Mouse (Mus musculus) CD4-positive helper T cell, adult 2 months (primary cell): ENCODE results near the gene Lsr.

ENCODE experiments used
- DNase-seq: peaks from one replicate; pipeline ENCODE4 v3.0.0-alpha.2; 2012; ENCODE audit warnings: low read depth, missing footprints, low spot score

Gene Lsr

DNA sequence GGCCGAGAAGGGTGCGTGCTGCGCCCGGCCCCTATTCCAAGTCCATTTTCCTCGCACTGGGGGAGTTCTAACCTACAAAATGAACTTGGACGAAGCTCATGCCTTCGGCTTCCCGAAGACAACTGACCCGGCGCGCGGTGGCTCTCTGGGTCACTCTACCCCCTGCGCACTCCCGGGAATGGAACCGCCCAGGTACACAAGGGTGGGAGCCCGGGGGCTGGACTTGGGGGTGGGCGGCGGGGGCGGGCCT lies at the start of gene Lsr:
Gene Lsr (minus strand): TSS at position 214 of the 250 bp plus-strand sequence.
- DNase-seq, result no peak

DNA sequence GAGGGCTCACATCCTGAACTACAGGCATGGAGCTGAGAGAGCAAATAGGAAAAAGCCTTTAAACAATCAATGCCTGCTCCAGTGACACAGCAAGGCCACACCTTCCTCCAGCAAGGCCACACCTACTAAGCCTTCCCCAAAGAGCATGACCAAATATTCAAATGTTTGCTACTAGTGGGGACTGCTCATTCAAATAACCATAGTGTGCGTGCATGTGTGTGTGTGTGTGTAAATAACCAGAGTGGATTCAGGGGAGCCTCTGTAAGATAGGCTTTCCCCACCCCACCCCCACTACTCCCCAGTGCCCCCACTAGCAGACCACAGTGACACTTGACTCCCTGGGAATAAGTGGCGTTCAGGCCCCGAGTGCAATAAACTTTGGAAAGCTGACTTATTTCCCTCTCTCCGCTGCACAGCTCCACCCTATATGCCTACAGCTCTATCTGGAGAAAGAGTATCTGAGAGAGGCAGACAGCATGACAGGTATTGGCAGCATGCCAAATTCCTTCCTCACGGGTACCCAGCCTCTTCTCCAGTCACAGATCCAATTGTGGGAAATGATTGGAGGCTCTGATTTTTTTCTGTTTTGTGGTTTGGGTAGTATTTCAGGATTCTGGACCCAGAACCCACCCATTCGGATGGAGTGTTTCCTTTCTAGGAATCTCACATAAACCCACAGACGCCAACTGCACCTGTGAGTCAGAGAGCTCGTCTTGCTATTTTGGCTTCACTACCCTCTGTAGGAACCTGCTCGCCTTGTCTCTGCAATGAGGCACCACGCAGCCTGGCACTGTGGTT lies 44.0 kb upstream of the Lsr start:
- no peak for DNase-seq

GRCm38 (mm10) chr7:31012971-31013370 lies 39.7 kb upstream of the Lsr start:
- DNase-seq, result no peak

DNA sequence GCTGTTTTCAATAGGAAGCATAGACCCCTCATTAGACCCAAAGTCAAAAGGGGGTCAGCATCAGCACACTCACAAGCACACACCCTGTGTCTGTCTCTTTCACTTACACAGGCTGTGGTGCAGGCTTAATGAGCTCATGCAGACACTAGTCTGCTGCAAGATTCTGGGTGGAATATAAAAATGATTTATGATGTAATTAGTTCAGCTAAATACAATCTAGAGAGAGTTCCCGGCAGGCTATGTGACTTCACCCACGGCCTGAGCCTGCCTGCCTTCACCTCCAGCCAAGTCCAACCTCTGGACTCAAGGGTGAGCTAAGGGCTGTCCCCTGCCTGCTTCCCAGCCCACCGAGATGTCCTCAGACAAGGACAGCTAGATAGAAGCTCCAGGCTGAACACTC lies 35.6 kb upstream of the Lsr start:
- DNase-seq, result no peak

DNA sequence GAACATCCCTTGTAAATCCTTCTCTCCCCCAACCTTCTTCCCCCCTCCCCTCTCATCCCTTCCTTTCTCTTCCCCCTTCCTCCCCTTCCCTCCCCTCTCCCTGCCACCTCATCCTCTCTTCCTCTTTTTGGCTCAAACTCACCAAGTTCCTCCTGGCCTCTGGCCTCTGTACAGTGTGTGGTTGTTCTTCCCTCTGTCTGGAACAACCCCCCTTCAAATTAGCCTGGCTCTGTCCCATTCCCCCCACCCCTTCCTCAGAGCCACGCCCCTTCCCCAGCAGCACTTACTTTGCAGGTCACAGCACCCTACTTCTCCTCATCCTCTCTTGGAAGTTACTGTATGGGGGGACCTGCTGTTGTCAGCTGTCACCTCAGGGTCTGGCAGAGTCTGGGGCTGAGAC lies 34.9 kb upstream of the Lsr start:
- DNase-seq, result no peak

GRCm38 (mm10) chr7:31007775-31008174 lies 34.5 kb upstream of the Lsr start:
- no peak for DNase-seq

- peak; percentile 88 for DNase-seq
Observed at GRCm38 (mm10) chr7:31002650-31003049, 29.4 kb upstream of the Lsr start.

- DNase-seq, result peak; percentile 74
Observed at GRCm38 (mm10) chr7:31000505-31001020, 27.3 kb upstream of the Lsr start.

GRCm38 (mm10) chr7:30996491-30996890 lies 23.2 kb upstream of the Lsr start:
- DNase-seq, result no peak

DNA sequence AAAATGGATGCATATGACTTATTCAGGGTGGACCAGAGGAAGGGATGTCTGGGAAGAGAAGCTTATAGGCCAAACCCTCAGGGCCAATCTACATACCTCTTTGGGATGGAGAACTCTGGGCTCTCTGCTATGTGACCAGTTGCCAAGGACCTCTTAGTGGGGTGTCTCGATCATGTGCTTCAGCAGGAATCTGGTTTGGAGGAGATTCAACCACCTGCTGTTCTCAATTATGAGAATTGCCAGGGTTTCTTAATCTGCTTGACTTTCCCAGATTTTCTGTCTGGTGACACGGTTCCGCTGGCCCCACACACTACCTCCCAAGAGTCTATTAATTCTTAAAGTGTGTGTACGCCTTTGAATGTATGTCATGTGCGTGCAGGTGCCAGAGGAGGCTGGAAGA lies 20.7 kb upstream of the Lsr start:
- no peak for DNase-seq

- no peak for DNase-seq
Observed at GRCm38 (mm10) chr7:30992148-30992547, 18.9 kb upstream of the Lsr start.

DNA sequence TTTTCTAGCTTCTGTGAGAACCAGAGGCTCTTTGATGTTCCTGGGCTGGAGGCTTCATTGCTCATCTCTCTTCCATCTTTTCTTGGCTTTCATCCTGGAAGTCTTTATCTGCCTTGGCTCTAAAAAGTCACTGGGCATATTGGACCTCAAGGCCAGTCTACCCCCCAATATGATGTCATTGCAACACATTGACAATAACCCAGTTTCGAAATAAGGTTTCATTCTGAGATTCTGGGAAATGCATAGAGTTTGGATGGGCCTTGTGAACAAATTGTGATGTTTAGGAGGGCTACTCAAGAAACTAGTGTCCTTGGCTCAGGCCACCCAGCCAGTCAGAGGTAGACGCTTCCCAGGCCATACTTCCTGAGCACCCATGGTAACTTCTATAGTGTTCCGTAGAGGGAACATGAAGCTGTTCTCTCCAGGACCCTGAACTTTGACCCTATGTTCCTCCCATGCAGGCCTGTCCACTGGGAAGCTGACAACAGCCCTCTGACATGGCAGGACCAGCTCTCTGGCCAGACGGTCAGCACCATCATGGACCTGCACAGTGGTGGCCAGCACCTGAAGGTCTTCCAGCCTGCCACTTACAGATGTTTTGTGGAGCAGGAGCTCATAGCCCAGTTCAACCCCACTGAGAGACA lies 15.4 kb upstream of the Lsr start:
- DNase-seq, result no peak

DNA sequence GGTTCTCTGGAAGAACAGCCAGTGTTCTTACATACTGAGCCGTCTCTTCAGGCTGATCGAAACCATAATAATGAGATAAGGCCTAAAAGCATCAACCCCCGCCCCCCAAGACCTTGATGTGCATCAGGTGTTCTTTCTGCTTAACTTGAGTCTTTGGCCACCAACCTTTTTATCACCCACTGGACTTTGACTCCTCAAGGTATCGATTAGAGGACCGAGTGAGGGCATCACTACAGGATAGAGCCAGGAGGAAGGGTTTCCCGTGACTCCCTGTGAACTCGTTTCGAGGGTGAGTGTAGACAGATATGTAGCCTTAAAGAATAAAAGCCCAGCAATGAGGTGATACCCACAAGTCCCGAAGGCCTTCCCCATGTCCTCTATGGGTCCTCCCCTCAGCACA lies 12.1 kb upstream of the Lsr start:
- DNase-seq, result no peak

GRCm38 (mm10) chr7:30981703-30982102 lies 8.4 kb upstream of the Lsr start:
- no peak for DNase-seq

DNA sequence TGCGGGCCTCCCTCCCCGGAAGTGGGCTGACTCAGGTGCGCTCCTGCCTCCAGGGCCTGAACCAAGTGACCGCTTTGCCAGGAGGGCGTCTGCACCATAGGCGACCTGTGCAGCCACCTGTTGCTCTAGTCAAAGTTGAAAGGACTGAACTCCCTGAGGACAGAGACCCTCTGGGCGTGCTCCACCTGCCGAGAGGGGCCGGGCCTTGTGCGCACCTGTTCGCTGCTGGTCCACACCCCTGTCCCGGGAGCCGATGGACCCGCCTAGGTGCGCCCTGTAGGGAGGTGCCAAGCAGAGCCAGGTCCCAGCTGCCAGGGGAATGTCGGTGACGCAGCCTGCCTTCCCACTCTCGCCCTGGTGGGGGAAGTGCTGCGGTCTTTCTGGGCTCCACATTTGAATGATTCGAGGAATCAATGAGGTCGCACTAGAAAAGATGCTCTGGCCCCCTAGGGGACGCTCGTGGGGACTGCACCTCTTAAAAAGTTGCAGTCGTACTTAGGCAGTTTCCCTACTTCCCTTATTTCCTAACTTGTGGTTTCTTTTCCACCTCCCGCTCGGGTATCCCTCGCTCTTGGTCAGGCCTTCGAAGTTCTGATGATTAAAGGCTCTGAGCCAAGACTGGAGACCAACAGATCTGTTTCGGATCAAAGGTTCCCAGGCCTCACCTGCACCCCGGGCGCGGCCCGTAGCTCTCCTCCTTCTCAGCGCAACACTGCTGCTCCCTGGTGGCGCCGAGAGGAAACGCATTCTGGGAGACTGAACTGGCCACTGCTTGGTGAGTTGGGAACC lies 431 bp upstream of the Lsr start, which contains the start of gene Fam187b:
Gene Fam187b (plus strand): TSS at position 290 of the 789 bp plus-strand sequence.
- DNase-seq, result peak; percentile 88

DNA sequence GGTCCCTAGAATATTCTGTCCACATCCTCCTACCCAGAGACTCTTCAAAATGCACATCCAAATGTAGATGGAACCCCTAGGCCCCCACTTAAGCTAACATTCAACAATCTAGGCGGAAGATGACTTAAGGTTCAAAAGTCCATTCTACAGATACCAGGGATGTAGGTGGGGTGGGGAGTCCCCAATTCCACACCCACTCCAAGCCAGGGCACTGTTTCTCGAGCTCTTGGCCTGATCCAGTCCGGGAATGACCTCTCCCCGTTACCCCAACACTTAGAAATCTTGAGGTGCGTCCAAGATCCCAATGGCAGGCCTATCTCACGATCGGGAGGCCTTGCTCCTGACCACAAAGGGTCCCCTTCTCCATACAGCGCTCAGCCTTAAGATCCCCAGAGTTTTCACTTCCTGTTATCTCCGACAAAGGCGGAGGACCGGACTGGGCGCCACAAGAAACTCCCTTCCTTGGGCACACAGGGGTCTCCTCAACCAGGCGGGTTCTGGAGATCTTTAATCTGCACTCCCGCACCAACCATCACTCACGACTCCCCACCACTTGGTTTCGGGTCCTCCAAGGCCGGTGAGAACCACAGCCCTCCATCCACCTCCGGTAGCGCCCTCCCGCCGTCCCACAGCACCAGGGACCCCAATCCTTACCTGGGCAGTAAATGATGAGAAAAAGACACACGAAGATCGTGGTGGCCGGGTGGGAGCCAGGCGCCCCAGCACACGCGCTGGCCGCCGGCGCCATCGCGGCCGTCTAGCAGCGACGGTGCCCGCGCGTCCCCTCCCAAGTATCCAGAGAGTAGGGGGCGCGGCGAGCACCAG lies 626 bp downstream of the Lsr start:
- DNase-seq, result peak; percentile 12

- DNase-seq, result no peak
Observed at GRCm38 (mm10) chr7:30971901-30972300, 1.4 kb downstream of the Lsr start.

DNA sequence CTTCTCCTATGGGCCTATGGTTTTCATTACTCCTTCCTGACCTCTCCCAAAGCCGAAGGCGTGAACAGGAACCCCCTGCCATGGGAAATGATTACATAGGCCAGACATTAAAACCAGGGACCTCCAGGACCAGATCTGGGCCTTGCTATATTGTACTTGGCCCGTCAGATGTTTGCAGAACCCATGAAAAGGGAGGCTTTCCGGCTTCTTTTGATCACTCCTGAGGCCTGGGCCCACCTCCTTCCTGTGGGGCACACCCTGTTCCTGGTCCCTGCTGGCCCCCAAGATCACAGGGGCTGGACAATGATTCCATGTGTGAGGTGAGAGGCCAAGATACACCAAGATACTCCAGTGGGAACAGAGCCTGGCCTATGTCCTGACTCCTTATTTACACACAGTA lies 4.1 kb downstream of the Lsr start:
- no peak for DNase-seq

- no peak for DNase-seq
Observed at GRCm38 (mm10) chr7:30968611-30969010, 4.7 kb downstream of the Lsr start.

- DNase-seq, result no peak
Observed at GRCm38 (mm10) chr7:30966657-30967056, 6.6 kb downstream of the Lsr start.

GRCm38 (mm10) chr7:30965677-30966076 lies 7.6 kb downstream of the Lsr start:
- DNase-seq, result no peak

GRCm38 (mm10) chr7:30964366-30964765 lies 8.9 kb downstream of the Lsr start:
- no peak for DNase-seq
